22 mouse cellular contexts compared by ENCODE assay signal in the genomic region with DNA sequence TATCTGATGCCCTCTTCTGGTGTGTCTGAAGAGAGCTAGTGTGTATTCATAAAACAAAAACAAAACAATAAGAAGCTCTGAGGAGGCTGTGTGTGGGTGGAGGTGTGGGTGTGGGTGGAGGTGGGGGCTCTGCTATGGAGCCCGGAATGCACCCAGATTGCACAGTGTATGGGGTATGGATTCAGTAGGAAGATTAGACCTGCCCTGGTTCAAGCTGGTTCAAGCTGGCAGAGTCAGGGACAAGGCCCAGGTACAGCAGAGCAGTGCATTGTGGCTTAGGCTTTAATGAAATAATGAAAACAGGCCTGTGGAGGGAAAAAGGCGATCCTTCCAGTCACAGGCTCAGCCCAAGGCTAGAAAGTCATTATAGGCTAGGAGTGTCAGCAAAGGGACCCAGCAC. TPM values are rescaled to one million over a fixed set of nuclear protein-coding genes. Genes with fewer than 3 reads are reported as not detected.
A peak's percentile ranks its signal among the peaks of the same experiment; 100 is the strongest.
DNase-seq lines count a peak whose midpoint lies in the region; ATAC-seq and TF ChIP-seq lines count a peak whose summit lies in the region.
"Had no signal": no experiment of that assay in that cellular context is flagged by ENCODE, and none has a peak within 500 bp of the region (broad histone marks: within the 10 kb centered on the region; RNA-seq: fewer than 3 reads in every experiment).

No protein-coding gene starts in this region.

- H3K9ac ChIP-seq in hindbrain, embryonic 13.5 days = no peak overlapping the region
- no peak overlapping the region for H3K9ac ChIP-seq in ES-E14 (ENCODE audit: insufficient read depth, low read depth, low read length, poor library complexity, severe bottlenecking)
- H3K9ac ChIP-seq in liver, postnatal 0 days (replicated peaks) = no peak overlapping the region
- H3K9ac ChIP-seq: embryonic facial prominence, embryonic 15.5 days; forebrain, embryonic 15.5 days; intestine, embryonic 15.5 days; liver, embryonic 14.5 days; neural tube, embryonic 15.5 days had no signal

- peaks cover 68% of the 10 kb centered on the region for H3K4me1 ChIP-seq in hindbrain, embryonic 10.5 days (replicated peaks)
- peaks cover 15% of the 10 kb centered on the region; the same call in 1 of the 2 replicates for H3K4me1 ChIP-seq in hindbrain, embryonic 13.5 days (replicated peaks)
- peaks cover 4 to 16% of the 10 kb centered on the region in 2 experiments; a peak in 3 of 4 replicates for H3K4me1 ChIP-seq in ES-E14 (ENCODE audit: control insufficient read depth in 2 of 2, insufficient read depth in 2 of 2, low read length in 2 of 2, poor library complexity in 1 of 2)
- H3K4me1 ChIP-seq in liver, postnatal 0 days (ENCODE audit: insufficient read depth) = peaks cover 14% of the 10 kb centered on the region
- H3K4me1 ChIP-seq: forebrain, embryonic 15.5 days; neural tube, embryonic 15.5 days had no signal

- in situ Hi-C loops in ES-E14 (cut with MboI; ENCODE audit: low sequenced_read_pairs in 2 of 2, unreplicated experiment in 2 of 2) = loop anchor here in 1 of 2 experiments (10.0 kb wide), 1 partner anchor 304 kb away; no protein-coding TSS in a partner anchor

- no peak for DNase-seq in hindbrain, embryonic 10.5 days (ENCODE audit: low spot score)
- peak; percentile 36 to 69 for DNase-seq in kidney, postnatal 25 days
- no peak for DNase-seq in kidney, adult 18-20 months
- no peak for DNase-seq in ES-E14 (ENCODE audit: low read depth, low spot score)
- no peak for DNase-seq in liver, postnatal 0 days
- no peak for DNase-seq in spleen, postnatal 36 days (ENCODE audit: low spot score in 2 of 2)
- DNase-seq in gastrocnemius, adult 8-10 months (ENCODE audit: low spot score in 2 of 2) = no peak
- DNase-seq: cerebellum, adult 8-10 months; cerebellum, postnatal 36 days; gastrocnemius, postnatal 10 days; heart, postnatal 4 days had no signal

- H3K4me3 ChIP-seq in hindbrain, embryonic 10.5 days = no peak overlapping the region
- no peak overlapping the region for H3K4me3 ChIP-seq in hindbrain, embryonic 13.5 days
- no peak overlapping the region for H3K4me3 ChIP-seq in ES-E14 (ENCODE audit: insufficient read depth in 1 of 2, low read depth in 1 of 2, low read length in 2 of 2, poor library complexity in 1 of 2, severe bottlenecking in 1 of 2)
- no peak overlapping the region for H3K4me3 ChIP-seq in liver, postnatal 0 days (ENCODE audit: low read depth, low read length)
- H3K4me3 ChIP-seq: embryonic facial prominence, embryonic 15.5 days; forebrain, embryonic 15.5 days; heart, embryonic 10.5 days; intestine, embryonic 15.5 days; left cerebral cortex, adult 2 months; neural tube, embryonic 15.5 days had no signal

- WGBS in hindbrain, embryonic 10.5 days = 70% methylated on average over 2 of the region's 2 CpGs
- WGBS in hindbrain, embryonic 13.5 days = 76% methylated on average over 2 of the region's 2 CpGs
- 76% methylated on average over 2 of the region's 2 CpGs for WGBS in liver, postnatal 0 days (ENCODE audit: insufficient replicate concordance)

- ATAC-seq in hindbrain, embryonic 13.5 days (ENCODE audit: low FRiP score) = no peak
- no peak for ATAC-seq in liver, postnatal 0 days
- ATAC-seq: activated CD4-positive, CD25-positive, alpha-beta regulatory T cell, adult 4 months; forebrain, embryonic 15.5 days; hindbrain, embryonic 16.5 days; intestine, embryonic 15.5 days had no signal

- no peaks in the 10 kb centered on the region for H3K36me3 ChIP-seq in hindbrain, embryonic 10.5 days
- no peaks in the 10 kb centered on the region for H3K36me3 ChIP-seq in hindbrain, embryonic 13.5 days
- H3K36me3 ChIP-seq in ES-E14 (ENCODE audit: control insufficient read depth, insufficient read depth, low read length, poor library complexity, severe bottlenecking) = no peaks in the 10 kb centered on the region
- no peaks in the 10 kb centered on the region for H3K36me3 ChIP-seq in liver, postnatal 0 days (replicated peaks; ENCODE audit: insufficient read depth, low read length)
- H3K36me3 ChIP-seq: embryonic facial prominence, embryonic 15.5 days; forebrain, embryonic 15.5 days; heart, embryonic 10.5 days; intestine, embryonic 15.5 days; neural tube, embryonic 15.5 days had no signal

- H3K4me2 ChIP-seq in hindbrain, embryonic 13.5 days = no peak overlapping the region
- no peak overlapping the region for H3K4me2 ChIP-seq in liver, postnatal 0 days (ENCODE audit: low read depth, low read length)
- H3K4me2 ChIP-seq: embryonic facial prominence, embryonic 15.5 days; forebrain, embryonic 15.5 days; intestine, embryonic 15.5 days; midbrain, embryonic 11.5 days; neural tube, embryonic 15.5 days had no signal

- TF ChIP-seq EP300 in liver, postnatal 0 days (IDR thresholded peaks at IDR 0.05; ENCODE audit: low read depth) = no peak

- no peak for TF ChIP-seq CTCF in liver, postnatal 0 days (IDR thresholded peaks at IDR 0.05; ENCODE audit: low read depth)

- H3K27me3 ChIP-seq in hindbrain, embryonic 10.5 days (ENCODE audit: insufficient read depth, poor library complexity, severe bottlenecking) = peaks cover 37% of the 10 kb centered on the region
- H3K27me3 ChIP-seq in hindbrain, embryonic 13.5 days = peaks cover 8% of the 10 kb centered on the region
- no peaks in the 10 kb centered on the region for H3K27me3 ChIP-seq in liver, postnatal 0 days (ENCODE audit: insufficient read depth, low read length)
- H3K27me3 ChIP-seq: embryonic facial prominence, embryonic 15.5 days; forebrain, embryonic 15.5 days; intestine, embryonic 15.5 days; neural tube, embryonic 15.5 days had no signal

- no peaks in the 10 kb centered on the region for H3K9me3 ChIP-seq in hindbrain, embryonic 10.5 days
- H3K9me3 ChIP-seq in hindbrain, embryonic 13.5 days = no peaks in the 10 kb centered on the region
- H3K9me3 ChIP-seq in ES-E14 (ENCODE audit: control insufficient read depth, insufficient read depth, low read depth, low read length) = no peaks in the 10 kb centered on the region
- H3K9me3 ChIP-seq in liver, postnatal 0 days (ENCODE audit: low read length) = no peaks in the 10 kb centered on the region
- H3K9me3 ChIP-seq: embryonic facial prominence, embryonic 15.5 days; forebrain, embryonic 15.5 days; heart, embryonic 10.5 days; intestine, embryonic 15.5 days; neural tube, embryonic 15.5 days had no signal

- H3K27ac ChIP-seq in hindbrain, embryonic 10.5 days = peak overlapping the region; percentile 46; the same call in 1 of the 2 replicates
- no peak overlapping the region for H3K27ac ChIP-seq in hindbrain, embryonic 13.5 days
- peak overlapping the region; percentile 25; the same call in 1 of the 2 replicates for H3K27ac ChIP-seq in ES-E14 (ENCODE audit: insufficient read depth, low read depth, low read length, poor library complexity, severe bottlenecking)
- peak overlapping the region; percentile 95 for H3K27ac ChIP-seq in liver, postnatal 0 days (ENCODE audit: low read depth)
- H3K27ac ChIP-seq: embryonic facial prominence, embryonic 15.5 days; forebrain, embryonic 15.5 days; heart, embryonic 10.5 days; intestine, embryonic 15.5 days; left cerebral cortex, adult 2 months; liver, embryonic 14.5 days; neural tube, embryonic 15.5 days had no signal

TF ChIP-seq in ES-E14, 5 proteins besides CTCF, POLR2A, EP300 and RAD21:
- TF ChIP-seq MAFK (IDR thresholded peaks at IDR 0.05; ENCODE audit: insufficient read depth, low read depth, low read length) = no peak
- TF ChIP-seq CHD2 (IDR thresholded peaks at IDR 0.05; ENCODE audit: low read depth, low read length) = no peak
- no peak for TF ChIP-seq HCFC1 (IDR thresholded peaks at IDR 0.05; ENCODE audit: borderline replicate concordance, insufficient read depth, low read length)
- TF ChIP-seq ZC3H11A (IDR thresholded peaks at IDR 0.05; ENCODE audit: borderline replicate concordance, low read depth, low read length) = no peak
- no peak for TF ChIP-seq ZNF384 (IDR thresholded peaks at IDR 0.05; ENCODE audit: low read depth, low read length)

RNA-seq across cellular contexts. Expression of a gene that starts 26.5 kb away (rescaled TPM):
- polyA plus RNA-seq in hindbrain, embryonic 10.5 days (2016; fragmentation: Nextera tagmentation; extraction: Ambion mirVana) = 19.1 and 20.3 TPM in 2 replicates
- polyA plus RNA-seq in hindbrain, embryonic 13.5 days (2015; fragmentation: Nextera tagmentation; extraction: Ambion mirVana) = 27.6 and 28.3 TPM in 2 replicates
- 11.5 and 12.2 TPM in 2 replicates for total RNA-seq in ES-E14 (2012; rRNA removed)
- polyA plus RNA-seq in liver, postnatal 0 days (2015; fragmentation: Nextera tagmentation; extraction: Ambion mirVana) = 52.2 and 53.2 TPM in 2 replicates
- 10 to 100 TPM in 3 of 4 experiments, 1 to 10 TPM in 1; 7.7 to 14.5 (median 13.0) TPM for total RNA-seq in gastrocnemius, adult 8-10 months (2022)

Comparison
In these comparisons a context has a peak if more than half of its experiments do, and no peak if none do; other contexts are left out.
1. DNase-seq: peak in kidney, postnatal 25 days (2 of 2); none in hindbrain, embryonic 10.5 days (single experiment), kidney, adult 18-20 months (single experiment), ES-E14 (single experiment), liver, postnatal 0 days (single experiment), spleen, postnatal 36 days (0 of 2) and gastrocnemius, adult 8-10 months (0 of 2).